Mouse (Mus musculus): Measurements from ENCODE around the gene Prkca. TPM values are rescaled to one million over a fixed set of nuclear protein-coding genes. Genes with fewer than 3 reads are reported as not detected.

Prkca gene
- polyA plus RNA-seq, 1 experiment = 5.1 TPM

- no peak for DNase-seq (ENCODE audit: low read depth)
These were observed 181.1 kb downstream of the Prkca start for GRCm38 (mm10) chr11:108162639-108163038.

GRCm38 (mm10) chr11:108162110-108162509 lies 181.6 kb downstream of the Prkca start:
- DNase-seq (ENCODE audit: low read depth) = no peak

GRCm38 (mm10) chr11:108160056-108160455 lies 183.7 kb downstream of the Prkca start:
- no peak for DNase-seq (ENCODE audit: low read depth)

GRCm38 (mm10) chr11:108158046-108158445 lies 185.7 kb downstream of the Prkca start:
- DNase-seq (ENCODE audit: low read depth) = no peak

GRCm38 (mm10) chr11:108157074-108157473 lies 186.7 kb downstream of the Prkca start:
- no peak for DNase-seq (ENCODE audit: low read depth)

GRCm38 (mm10) chr11:108156107-108156506 lies 187.6 kb downstream of the Prkca start:
- DNase-seq (ENCODE audit: low read depth) = no peak

- no peak for DNase-seq (ENCODE audit: low read depth)
These were observed 188.6 kb downstream of the Prkca start for GRCm38 (mm10) chr11:108155088-108155580.

- no peak for DNase-seq (ENCODE audit: low read depth)
These were observed 189.5 kb downstream of the Prkca start for GRCm38 (mm10) chr11:108153997-108154841.

- DNase-seq (ENCODE audit: low read depth) = no peak
These were observed 191.1 kb downstream of the Prkca start for GRCm38 (mm10) chr11:108152591-108152990.

GRCm38 (mm10) chr11:108150410-108150809 lies 193.3 kb downstream of the Prkca start:
- DNase-seq (ENCODE audit: low read depth) = no peak

- no peak for DNase-seq (ENCODE audit: low read depth)
These were observed 194.5 kb downstream of the Prkca start for GRCm38 (mm10) chr11:108149187-108149586.

- no peak for DNase-seq (ENCODE audit: low read depth)
These were observed 195.2 kb downstream of the Prkca start for GRCm38 (mm10) chr11:108148491-108148890.

GRCm38 (mm10) chr11:108145752-108146496 lies 197.8 kb downstream of the Prkca start:
- no peak for DNase-seq (ENCODE audit: low read depth)

GRCm38 (mm10) chr11:108145128-108145527 lies 198.6 kb downstream of the Prkca start:
- DNase-seq (ENCODE audit: low read depth) = no peak

- no peak for DNase-seq (ENCODE audit: low read depth)
These were observed 200.0 kb downstream of the Prkca start for GRCm38 (mm10) chr11:108143739-108144138.

GRCm38 (mm10) chr11:108140028-108140427 lies 203.7 kb downstream of the Prkca start:
- no peak for DNase-seq (ENCODE audit: low read depth)

- DNase-seq (ENCODE audit: low read depth) = no peak
These were observed 207.4 kb downstream of the Prkca start for GRCm38 (mm10) chr11:108136341-108136740.

GRCm38 (mm10) chr11:108135407-108136159 lies 208.1 kb downstream of the Prkca start:
- DNase-seq (ENCODE audit: low read depth) = no peak

GRCm38 (mm10) chr11:108128593-108128992 lies 215.1 kb downstream of the Prkca start:
- DNase-seq (ENCODE audit: low read depth) = no peak

GRCm38 (mm10) chr11:108127908-108128307 lies 215.8 kb downstream of the Prkca start:
- DNase-seq (ENCODE audit: low read depth) = no peak

- DNase-seq (ENCODE audit: low read depth) = no peak
These were observed 221.2 kb downstream of the Prkca start for GRCm38 (mm10) chr11:108122486-108122885.

GRCm38 (mm10) chr11:108120708-108121107 lies 223.0 kb downstream of the Prkca start:
- no peak for DNase-seq (ENCODE audit: low read depth)
